Mouse (Mus musculus): Measurements from ENCODE around the gene Nufip2. TPM values are rescaled to one million over a fixed set of nuclear protein-coding genes. Genes with fewer than 3 reads are reported as not detected.

Gene Nufip2
- polyA plus RNA-seq, 1 experiment from 2014 or later: 5.6 TPM

DNA sequence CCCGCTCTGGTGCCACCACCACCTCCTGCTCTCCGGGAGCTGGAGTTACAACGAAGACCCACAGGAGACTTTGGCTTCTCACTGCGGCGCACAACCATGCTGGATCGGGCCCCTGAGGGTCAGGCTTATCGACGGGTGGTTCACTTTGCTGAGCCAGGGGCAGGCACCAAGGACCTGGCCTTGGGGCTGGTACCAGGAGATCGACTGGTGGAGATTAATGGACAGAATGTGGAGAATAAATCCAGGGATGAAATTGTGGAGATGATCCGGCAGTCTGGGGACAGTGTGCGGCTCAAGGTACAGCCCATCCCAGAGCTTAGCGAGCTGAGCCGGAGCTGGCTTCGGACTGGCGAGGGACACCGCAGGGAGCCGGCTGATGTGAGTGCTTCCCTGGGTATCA is 92.0 kb downstream of the Nufip2 start:
- no peak for ATAC-seq (ENCODE audit: insufficient number of reproducible peaks, insufficient read depth, low FRiP score, low TSS enrichment)
- peaks cover 20% of the 10 kb centered on the region for H3K36me3 ChIP-seq
- 92% methylated on average over 17 of the region's 17 CpGs for WGBS
- no peaks in the 10 kb centered on the region for H3K27me3 ChIP-seq
- H3K27ac ChIP-seq: no peak overlapping the region
- no peak overlapping the region for H3K4me2 ChIP-seq (replicated peaks)
- H3K9ac ChIP-seq: no peak overlapping the region
- H3K4me1 ChIP-seq: no peaks in the 10 kb centered on the region
- H3K9me3 ChIP-seq: no peaks in the 10 kb centered on the region
- H3K4me3 ChIP-seq: no peak overlapping the region

DNA sequence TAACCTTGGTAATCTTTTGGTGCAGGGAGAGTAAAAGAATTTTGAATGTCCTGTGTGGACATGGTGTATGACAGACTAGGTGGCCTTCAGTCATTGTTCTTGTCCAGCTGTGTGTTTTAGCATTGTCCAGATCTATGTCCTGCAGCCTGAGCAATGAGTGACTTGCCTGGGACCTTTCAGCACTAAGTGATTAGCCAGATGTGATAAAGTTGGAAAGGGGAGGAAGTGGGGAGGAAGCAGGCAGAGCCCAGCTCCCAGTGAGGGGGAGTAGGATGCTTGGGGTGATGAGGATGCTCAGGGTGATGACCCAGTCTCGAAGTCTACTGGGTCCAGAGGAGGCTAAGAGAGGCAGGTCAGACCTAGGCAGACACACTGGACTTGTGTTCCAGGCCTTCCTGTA is 93.3 kb downstream of the Nufip2 start:
- Histone ChIP-seq H3K36me3 (peaks cover 20% of the 10 kb centered on the region), H3K27ac (no peak overlapping the region), H3K4me3 (no peak overlapping the region), H3K4me2 (replicated peaks) (no peak overlapping the region), H3K4me1 (peaks cover 12% of the 10 kb centered on the region), H3K9me3 (no peaks in the 10 kb centered on the region), H3K9ac (no peak overlapping the region), H3K27me3 (no peaks in the 10 kb centered on the region)
- 61% methylated on average over 1 of the region's 1 CpGs for WGBS
- no peak for ATAC-seq (ENCODE audit: insufficient number of reproducible peaks, insufficient read depth, low FRiP score, low TSS enrichment)

DNA sequence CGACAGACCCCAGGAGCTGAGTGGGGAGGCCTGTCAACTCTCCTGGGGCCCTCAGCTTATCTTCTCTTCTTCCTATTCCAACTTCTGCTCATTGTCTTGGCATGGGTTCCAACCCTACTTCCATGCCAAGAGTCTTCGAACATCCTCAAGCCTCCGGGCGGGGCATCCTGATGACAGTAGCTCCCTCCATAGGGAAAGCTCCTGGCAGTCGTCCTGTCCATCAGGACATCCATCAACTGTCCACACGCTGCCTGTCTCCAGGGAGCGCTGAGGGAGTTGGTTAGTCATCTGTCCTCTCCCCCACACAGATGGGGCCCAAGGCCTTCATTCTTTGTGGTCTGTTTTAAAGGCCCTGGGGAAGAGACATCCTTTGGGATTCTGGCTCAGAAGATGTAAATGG is 95.1 kb downstream of the Nufip2 start:
- Histone ChIP-seq H3K4me1 (peaks cover 30% of the 10 kb centered on the region), H3K9ac (no peak overlapping the region), H3K4me2 (replicated peaks) (no peak overlapping the region), H3K27ac (no peak overlapping the region), H3K4me3 (no peak overlapping the region), H3K9me3 (no peaks in the 10 kb centered on the region), H3K27me3 (no peaks in the 10 kb centered on the region), H3K36me3 (peaks cover 20% of the 10 kb centered on the region)
- WGBS: 82% methylated on average over 7 of the region's 7 CpGs
- ATAC-seq (ENCODE audit: insufficient number of reproducible peaks, insufficient read depth, low FRiP score, low TSS enrichment): no peak

DNA sequence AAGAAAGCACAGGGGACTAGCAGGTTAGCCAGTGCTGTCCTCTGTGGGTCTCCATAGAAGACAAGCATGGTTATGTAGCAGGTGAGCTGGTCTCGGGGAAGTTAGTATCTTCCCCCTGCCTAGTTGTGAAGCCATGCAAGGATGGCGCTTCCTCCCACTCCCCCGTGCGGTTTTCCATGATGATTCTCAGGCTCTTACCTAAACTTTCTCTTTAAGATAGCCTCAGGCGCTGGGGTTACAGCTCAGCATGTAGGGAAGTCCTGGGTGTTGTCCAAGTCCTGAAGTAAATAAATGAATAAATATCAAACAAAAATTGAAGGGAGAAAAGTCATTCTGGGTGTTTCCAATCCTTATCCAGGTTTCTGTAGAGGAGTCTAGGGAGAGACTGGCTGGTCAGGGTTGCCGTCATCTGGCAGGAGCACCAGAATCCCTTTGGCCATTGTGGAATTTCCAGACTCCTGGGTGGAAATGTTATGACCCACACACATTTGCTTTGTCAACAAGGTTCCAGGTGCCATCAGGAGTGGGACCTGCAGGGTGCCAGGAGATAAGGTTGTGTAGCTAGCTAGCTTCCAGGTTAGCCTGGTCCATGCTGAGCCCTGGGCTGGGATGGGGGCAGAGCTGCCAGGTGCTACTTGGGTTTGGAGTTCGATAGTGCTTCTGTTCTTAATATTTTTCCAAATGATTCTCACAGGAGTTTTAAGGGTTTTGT is 96.3 kb downstream of the Nufip2 start:
- Histone ChIP-seq H3K9ac (no peak overlapping the region), H3K9me3 (no peaks in the 10 kb centered on the region), H3K4me1 (peaks cover 33% of the 10 kb centered on the region), H3K4me2 (replicated peaks) (no peak overlapping the region), H3K4me3 (no peak overlapping the region), H3K27me3 (no peaks in the 10 kb centered on the region), H3K27ac (no peak overlapping the region), H3K36me3 (peaks cover 17% of the 10 kb centered on the region)
- ATAC-seq (ENCODE audit: insufficient number of reproducible peaks, insufficient read depth, low FRiP score, low TSS enrichment): no peak
- WGBS: 85% methylated on average over 7 of the region's 7 CpGs

DNA sequence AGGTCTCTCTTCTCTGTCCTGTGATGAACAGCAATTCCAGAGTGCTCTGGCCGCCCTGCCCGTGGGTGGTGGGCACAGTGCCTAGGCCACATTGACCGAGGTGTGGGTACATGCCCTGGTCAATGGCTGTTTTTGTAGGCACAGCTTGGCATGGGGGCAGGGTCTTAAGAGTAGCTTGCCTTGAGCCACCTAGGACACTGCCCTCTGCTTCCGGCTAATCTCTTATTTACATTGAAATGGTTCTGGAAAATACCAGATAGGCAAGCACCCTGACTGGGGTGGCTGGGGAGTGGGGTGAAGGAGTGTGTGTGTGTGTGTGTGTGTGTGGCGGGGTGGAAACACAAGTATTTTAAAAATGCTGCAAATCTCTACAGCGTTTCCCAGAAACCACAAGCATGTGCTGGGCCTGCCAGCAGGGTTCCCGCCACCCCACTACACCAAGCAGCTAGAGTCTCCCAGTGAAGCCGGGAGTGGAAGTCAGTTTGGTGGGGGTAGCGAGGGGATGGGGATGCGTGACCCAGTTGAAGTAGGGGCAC is 97.3 kb downstream of the Nufip2 start:
- ATAC-seq (ENCODE audit: insufficient number of reproducible peaks, insufficient read depth, low FRiP score, low TSS enrichment): peak; percentile 62; the same call in 1 of the 2 replicates
- peak overlapping the region; percentile 60; the same call in 1 of the 2 replicates for H3K27ac ChIP-seq
- H3K27me3 ChIP-seq: no peaks in the 10 kb centered on the region
- peaks cover 7% of the 10 kb centered on the region for H3K36me3 ChIP-seq
- no peak overlapping the region for H3K9ac ChIP-seq
- 0 out of 2 replicates have a peak overlapping the region, but pooled peaks have one; percentile 15 for H3K4me2 ChIP-seq (replicated peaks)
- peaks cover 33% of the 10 kb centered on the region for H3K4me1 ChIP-seq
- H3K4me3 ChIP-seq: no peak overlapping the region
- no peaks in the 10 kb centered on the region for H3K9me3 ChIP-seq
- 60% methylated on average over 10 of the region's 10 CpGs for WGBS

DNA sequence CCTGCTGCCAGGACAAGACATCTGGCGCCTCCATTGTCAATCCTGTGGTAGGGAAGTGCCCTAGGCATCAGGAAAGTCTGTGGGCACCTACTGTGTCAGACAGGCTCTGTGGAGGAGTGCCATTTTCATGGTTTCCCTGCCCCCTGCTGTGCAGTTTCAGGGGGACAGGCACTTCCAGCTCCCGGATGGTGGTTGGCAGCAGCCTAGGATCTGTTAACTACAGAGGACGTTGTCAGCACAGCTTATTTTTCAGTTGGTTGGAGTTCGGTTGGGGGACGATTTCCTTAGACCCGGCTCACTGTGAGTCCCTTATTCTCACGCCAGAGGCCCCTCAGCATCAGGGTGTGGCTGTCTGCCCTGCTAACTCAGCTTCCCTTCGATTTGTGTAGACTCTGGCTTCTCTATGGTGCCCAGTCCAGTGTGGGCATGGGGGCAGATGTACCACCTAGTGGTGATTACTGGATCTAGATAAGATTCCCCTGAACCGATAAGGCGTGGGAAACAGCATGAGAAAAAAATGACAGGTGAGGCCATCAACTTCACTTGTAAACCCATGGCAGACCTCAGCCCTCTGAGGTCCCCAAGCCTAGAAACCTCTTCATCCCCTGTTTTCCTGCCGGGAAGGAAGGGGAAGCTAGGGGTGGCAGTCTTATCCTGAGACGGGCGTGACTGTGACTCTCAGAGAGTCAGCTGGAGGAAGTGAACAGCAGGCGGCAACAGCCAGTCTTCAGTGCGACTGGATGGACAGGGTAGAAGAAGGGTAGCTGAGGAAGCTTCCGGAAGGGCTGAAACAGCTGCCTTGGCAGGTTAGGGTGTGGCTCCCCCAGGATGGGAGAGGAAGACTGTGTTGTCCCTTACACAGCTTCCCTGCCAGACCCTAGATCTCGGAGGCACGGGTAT is 98.0 kb downstream of the Nufip2 start:
- Histone ChIP-seq H3K27me3 (no peaks in the 10 kb centered on the region), H3K9me3 (no peaks in the 10 kb centered on the region), H3K27ac (peak overlapping the region; percentile 60), H3K4me1 (peaks cover 33% of the 10 kb centered on the region), H3K4me3 (no peak overlapping the region), H3K9ac (peak overlapping the region; percentile 27; the same call in 1 of the 2 replicates), H3K36me3 (peaks cover 5% of the 10 kb centered on the region), H3K4me2 (replicated peaks) (0 out of 2 replicates have a peak overlapping the region, but pooled peaks have one; percentile 15)
- 49% methylated on average over 18 of the region's 18 CpGs for WGBS
- ATAC-seq (ENCODE audit: insufficient number of reproducible peaks, insufficient read depth, low FRiP score, low TSS enrichment): no peak

DNA sequence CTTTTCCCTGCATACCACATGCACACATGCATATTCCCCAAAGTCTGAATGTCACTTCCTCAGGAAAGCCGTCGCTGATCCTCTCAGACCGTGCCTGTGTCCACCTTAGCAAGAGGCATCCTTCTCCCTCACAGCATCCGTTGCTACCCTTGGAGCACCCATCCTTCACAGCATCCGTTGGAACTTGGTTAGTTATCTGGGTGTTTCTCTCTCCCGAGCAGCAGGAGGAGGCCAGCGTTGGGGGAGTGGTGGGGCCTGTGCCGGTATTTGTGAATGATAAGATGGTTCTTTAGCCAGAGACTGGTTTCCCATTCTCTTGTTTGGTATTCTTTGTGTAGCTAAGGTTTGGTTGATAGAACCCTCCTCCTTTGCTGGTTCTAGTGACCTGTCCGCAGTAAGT is 98.9 kb downstream of the Nufip2 start:
- Histone ChIP-seq H3K9ac (no peak overlapping the region), H3K4me3 (no peak overlapping the region), H3K27me3 (no peaks in the 10 kb centered on the region), H3K4me1 (peaks cover 33% of the 10 kb centered on the region), H3K36me3 (peaks cover 5% of the 10 kb centered on the region; the same call in 1 of the 2 replicates), H3K27ac (no peak overlapping the region), H3K9me3 (no peaks in the 10 kb centered on the region), H3K4me2 (replicated peaks) (no peak overlapping the region)
- ATAC-seq (ENCODE audit: insufficient number of reproducible peaks, insufficient read depth, low FRiP score, low TSS enrichment): no peak
- WGBS: 86% methylated on average over 9 of the region's 9 CpGs

DNA sequence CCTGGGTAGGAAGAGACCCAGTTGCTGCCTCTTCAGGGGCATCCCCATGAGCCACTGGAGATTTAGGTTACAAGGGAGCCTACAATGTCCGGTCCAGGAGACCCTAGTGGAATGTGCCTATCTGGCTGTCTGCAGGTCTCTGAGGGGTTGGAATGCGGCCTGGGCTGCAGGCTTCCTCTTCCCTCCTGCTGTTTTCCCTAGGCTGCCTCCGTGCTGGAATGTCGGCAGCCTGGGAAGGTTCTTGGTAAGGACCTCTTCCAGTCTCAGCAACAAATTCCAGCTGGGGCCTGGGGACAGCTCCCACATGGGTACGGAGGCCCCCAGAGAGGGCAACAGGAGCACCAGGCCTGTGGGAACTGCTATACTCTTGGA is 99.4 kb downstream of the Nufip2 start:
- peak overlapping the region; percentile 58 for H3K27ac ChIP-seq
- WGBS: 18% methylated on average over 5 of the region's 5 CpGs
- H3K27me3 ChIP-seq: no peaks in the 10 kb centered on the region
- peak; percentile 24; the same call in 1 of the 2 replicates for ATAC-seq (ENCODE audit: insufficient number of reproducible peaks, insufficient read depth, low FRiP score, low TSS enrichment)
- peaks cover 35% of the 10 kb centered on the region for H3K4me1 ChIP-seq
- H3K36me3 ChIP-seq: peaks cover 4% of the 10 kb centered on the region; the same call in 1 of the 2 replicates
- H3K4me2 ChIP-seq (replicated peaks): no peak overlapping the region
- no peak overlapping the region for H3K9ac ChIP-seq
- H3K9me3 ChIP-seq: no peaks in the 10 kb centered on the region
- no peak overlapping the region for H3K4me3 ChIP-seq

DNA sequence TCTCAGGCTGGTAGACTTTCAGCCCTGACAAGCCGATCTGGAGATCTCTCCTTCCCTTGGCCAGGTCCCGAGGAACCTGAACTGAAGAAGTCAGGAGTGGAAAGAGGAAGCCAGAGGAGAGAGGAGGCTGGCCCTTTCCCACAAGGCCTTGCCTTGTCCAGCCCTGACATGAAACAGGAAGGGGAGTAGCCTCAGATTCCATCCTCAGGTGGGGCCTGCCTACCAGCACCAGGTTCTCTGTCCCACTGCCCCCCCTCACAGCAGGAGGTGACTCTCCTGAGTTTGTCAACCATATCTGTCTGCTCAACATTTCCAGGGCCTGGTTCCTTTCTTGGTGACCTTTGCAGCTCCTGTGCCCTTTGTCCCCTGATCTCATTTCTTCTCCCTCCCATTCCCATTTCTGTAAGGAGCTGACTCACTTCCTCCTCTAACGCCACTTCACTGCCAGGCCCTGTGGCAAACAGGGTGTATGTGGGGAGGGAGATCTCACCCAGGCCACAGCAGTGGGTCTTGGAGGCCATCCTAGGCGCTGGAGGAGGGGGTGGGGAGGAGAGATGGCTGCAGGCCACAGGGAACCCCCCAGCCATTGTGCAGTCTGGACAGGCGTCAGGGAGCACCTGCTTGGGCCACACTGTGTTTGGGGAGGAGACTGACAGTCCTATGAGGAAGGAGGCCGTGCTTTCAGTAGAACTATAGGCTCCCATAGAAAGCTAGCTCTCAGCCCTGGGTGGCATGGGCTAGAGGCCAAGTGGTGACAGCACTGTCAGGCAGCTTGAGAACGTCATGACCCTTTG is 100.0 kb downstream of the Nufip2 start:
- H3K4me2 ChIP-seq (replicated peaks): no peak overlapping the region

DNA sequence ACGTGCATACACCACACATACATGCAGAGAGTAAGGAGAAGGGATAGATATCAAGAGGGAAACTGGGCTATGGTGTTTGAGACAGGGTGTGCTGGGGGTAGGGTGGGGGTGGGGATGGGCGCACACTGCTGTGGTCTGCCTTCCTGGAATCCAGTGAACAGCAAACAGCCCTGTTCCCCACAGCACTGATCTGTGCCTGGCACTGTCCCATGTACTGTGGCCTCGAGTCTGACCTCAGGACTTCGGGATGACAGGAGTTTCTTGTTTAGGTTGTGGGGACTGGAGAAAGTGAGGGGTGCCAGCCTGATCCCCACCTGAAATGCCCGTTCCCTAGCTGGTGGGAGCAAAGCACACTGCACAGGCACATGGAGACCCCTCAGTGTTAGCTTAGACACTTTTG is 101.8 kb downstream of the Nufip2 start, which contains the start of gene Gm10277:
Gm10277 (minus strand) TSS at position 41 of the 400 bp plus-strand sequence.
- Histone ChIP-seq H3K27me3 (no peaks in the 10 kb centered on the region), H3K4me3 (no peak within 1 kb of the TSS), H3K27ac (no peak within 1 kb of the TSS), H3K36me3 (no peaks in the 10 kb centered on the region), H3K4me1 (peaks cover 58% of the 10 kb centered on the region), H3K4me2 (replicated peaks) (no peak within 1 kb of the TSS), H3K9me3 (no peaks in the 10 kb centered on the region), H3K9ac (no peak within 1 kb of the TSS)
- 79% methylated on average over 5 of the region's 5 CpGs for WGBS
- ATAC-seq (ENCODE audit: insufficient number of reproducible peaks, insufficient read depth, low FRiP score, low TSS enrichment): no peak

More for the DNA sequence above, 100.0 kb downstream of the Nufip2 start:
- no peaks in the 10 kb centered on the region for H3K27me3 ChIP-seq
- ATAC-seq (ENCODE audit: insufficient number of reproducible peaks, insufficient read depth, low FRiP score, low TSS enrichment): 0 out of 2 replicates have a peak, but pooled peaks have one; percentile 6
- 59% methylated on average over 7 of the region's 7 CpGs for WGBS
- H3K9ac ChIP-seq: no peak overlapping the region
- H3K27ac ChIP-seq: peak overlapping the region; percentile 58
- H3K4me3 ChIP-seq: no peak overlapping the region
- no peaks in the 10 kb centered on the region for H3K36me3 ChIP-seq
- no peaks in the 10 kb centered on the region for H3K9me3 ChIP-seq
- peaks cover 41% of the 10 kb centered on the region for H3K4me1 ChIP-seq

DNA sequence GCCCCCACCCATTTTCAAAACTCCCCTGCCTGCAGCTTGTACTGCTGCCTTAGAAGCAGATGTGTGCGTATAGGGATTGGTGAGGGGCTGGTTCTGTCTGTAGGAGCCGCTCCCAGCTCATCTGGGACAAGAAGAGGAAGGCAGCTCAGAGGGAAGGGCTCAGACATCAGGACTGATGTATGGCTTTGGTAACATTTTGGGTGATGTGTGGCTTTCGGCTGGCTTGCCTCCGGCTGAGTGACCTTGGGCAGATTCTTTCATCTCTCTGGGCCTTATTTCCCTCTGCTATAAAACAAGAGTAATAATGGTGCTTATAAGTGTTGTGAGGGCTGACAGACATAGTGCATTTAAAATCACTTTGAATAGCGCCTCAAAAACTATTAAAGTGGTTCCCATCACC is 103.6 kb downstream of the Nufip2 start:
- Histone ChIP-seq H3K27me3 (no peaks in the 10 kb centered on the region), H3K27ac (no peak overlapping the region), H3K9me3 (no peaks in the 10 kb centered on the region), H3K4me1 (peaks cover 48% of the 10 kb centered on the region), H3K4me2 (replicated peaks) (no peak overlapping the region), H3K4me3 (no peak overlapping the region), H3K9ac (no peak overlapping the region), H3K36me3 (no peaks in the 10 kb centered on the region)
- no peak for ATAC-seq (ENCODE audit: insufficient number of reproducible peaks, insufficient read depth, low FRiP score, low TSS enrichment)
- WGBS: 89% methylated on average over 5 of the region's 5 CpGs
